Comparison of ENCODE assay signal across 8 mouse cellular contexts in the genomic region with DNA sequence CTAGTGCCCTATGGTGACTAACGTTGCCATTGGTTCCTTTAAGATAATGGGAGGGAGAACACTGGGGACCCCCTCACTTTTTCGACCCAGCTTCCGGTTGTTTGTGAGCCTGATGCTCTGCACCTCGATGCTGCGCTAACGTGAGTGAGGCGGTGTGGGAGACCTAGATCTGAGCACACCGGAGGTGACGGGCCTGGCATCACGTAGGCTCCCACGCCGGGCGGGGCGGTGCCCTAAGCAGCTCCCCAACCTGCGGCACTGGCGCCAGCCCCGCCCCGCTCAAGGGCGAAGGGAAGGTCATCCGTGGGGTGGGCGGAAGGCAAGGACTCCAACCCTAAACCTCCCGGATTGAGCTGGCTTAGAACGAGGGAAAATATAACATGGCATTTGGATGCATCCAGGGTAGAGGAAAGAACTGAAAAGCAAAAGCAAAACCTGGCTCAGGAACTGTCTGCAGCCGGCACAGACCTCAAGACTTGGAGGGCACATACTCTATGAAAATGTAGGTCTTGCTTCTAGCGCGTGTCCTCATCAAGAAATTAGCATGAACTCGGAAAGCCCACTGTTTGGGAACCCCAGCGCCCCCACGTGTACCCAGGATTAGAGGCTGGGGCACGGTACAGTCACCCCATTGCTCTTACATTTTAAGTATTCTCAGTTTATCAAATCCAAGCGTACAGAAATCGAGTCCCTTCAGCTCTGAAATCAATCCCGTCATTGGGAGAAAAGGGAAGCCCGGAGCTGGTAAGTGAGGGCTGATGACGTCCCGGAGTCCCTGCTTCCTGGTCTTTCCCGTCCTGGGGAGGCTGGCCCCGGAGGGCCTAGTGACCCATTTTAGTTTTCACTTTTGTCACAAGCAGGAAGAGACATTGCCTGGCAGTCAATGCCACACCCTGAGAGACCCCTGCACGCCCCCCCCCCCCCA. TPM values are rescaled to one million over a fixed set of nuclear protein-coding genes. Genes with fewer than 3 reads are reported as not detected.
DNase-seq lines count a peak whose midpoint lies in the region; ATAC-seq and TF ChIP-seq lines count a peak whose summit lies in the region.

No protein-coding gene starts in this region.

- H3K27me3 ChIP-seq in C2C12 (ENCODE audit: control insufficient read depth, insufficient read depth, insufficient read length) (no peaks in the 10 kb centered on the region), myocyte (ENCODE audit: control insufficient read depth, insufficient read depth, insufficient read length) (no peaks in the 10 kb centered on the region)
- H3K27me3 ChIP-seq in heart, embryonic 12.5 days (replicated peaks): no peaks in the 10 kb centered on the region
- H3K27me3 ChIP-seq in kidney, embryonic 16.5 days (ENCODE audit: insufficient read depth, low read length): no peaks in the 10 kb centered on the region
- H3K27me3 ChIP-seq in liver, embryonic 13.5 days: no peaks in the 10 kb centered on the region
- no peaks in the 10 kb centered on the region for H3K27me3 ChIP-seq in stomach, embryonic 15.5 days (replicated peaks)

- peak overlapping the region; percentile 93 for H3K9ac ChIP-seq in heart, embryonic 12.5 days
- H3K9ac ChIP-seq in kidney, embryonic 16.5 days (replicated peaks; ENCODE audit: low read length): peak overlapping the region; percentile 66
- H3K9ac ChIP-seq in liver, embryonic 13.5 days: peak overlapping the region; percentile 70
- H3K9ac ChIP-seq in stomach, embryonic 15.5 days: peak overlapping the region; percentile 32; the same call in 1 of the 2 replicates

- H3K36me3 ChIP-seq in C2C12 (ENCODE audit: control insufficient read depth, insufficient read depth) (no peaks in the 10 kb centered on the region), myocyte (ENCODE audit: control insufficient read depth, insufficient read depth) (no peaks in the 10 kb centered on the region)
- H3K36me3 ChIP-seq in heart, embryonic 12.5 days: 0 out of 2 replicates have a peak, but pooled peaks cover 5% of the 10 kb centered on the region
- H3K36me3 ChIP-seq in kidney, embryonic 16.5 days (ENCODE audit: insufficient read depth, low read length): no peaks in the 10 kb centered on the region
- no peaks in the 10 kb centered on the region for H3K36me3 ChIP-seq in liver, embryonic 13.5 days
- no peaks in the 10 kb centered on the region for H3K36me3 ChIP-seq in stomach, embryonic 15.5 days

- peak overlapping the region; percentile 98 for H3K4me2 ChIP-seq in heart, embryonic 12.5 days
- peak overlapping the region; percentile 99 for H3K4me2 ChIP-seq in kidney, embryonic 16.5 days (replicated peaks; ENCODE audit: low read depth, low read length)
- peak overlapping the region; percentile 98 for H3K4me2 ChIP-seq in liver, embryonic 13.5 days
- peak overlapping the region; percentile 91 for H3K4me2 ChIP-seq in myocyte (ENCODE audit: low read depth)
- peak overlapping the region; percentile 95 for H3K4me2 ChIP-seq in stomach, embryonic 15.5 days

- H3K9me3 ChIP-seq in heart, embryonic 12.5 days (replicated peaks): no peaks in the 10 kb centered on the region
- H3K9me3 ChIP-seq in kidney, embryonic 16.5 days (ENCODE audit: low read length): no peaks in the 10 kb centered on the region
- H3K9me3 ChIP-seq in liver, embryonic 13.5 days (replicated peaks): no peaks in the 10 kb centered on the region
- H3K9me3 ChIP-seq in stomach, embryonic 15.5 days: no peaks in the 10 kb centered on the region

- H3K79me3 ChIP-seq in C2C12 (ENCODE audit: low read depth): no peaks in the 10 kb centered on the region

- no peak for TF ChIP-seq CTCF in C2C12 (IDR thresholded peaks at IDR 0.05; ENCODE audit: control insufficient read depth, insufficient read depth, insufficient read length)

- WGBS in heart, embryonic 12.5 days: under 1% methylated on average over 39 of the region's 39 CpGs
- WGBS in kidney, embryonic 16.5 days: 1% methylated on average over 39 of the region's 39 CpGs
- WGBS in liver, embryonic 13.5 days (ENCODE audit: insufficient replicate concordance): under 1% methylated on average over 39 of the region's 39 CpGs
- WGBS in stomach, embryonic 15.5 days: 1% methylated on average over 39 of the region's 39 CpGs

- H3K4me3 ChIP-seq in C2C12 (ENCODE audit: insufficient read depth, poor library complexity, severe bottlenecking) (peak overlapping the region; percentile 37), myocyte (peak overlapping the region; percentile 81)
- peak overlapping the region; percentile 84 for H3K4me3 ChIP-seq in heart, embryonic 12.5 days
- peak overlapping the region; percentile 63 for H3K4me3 ChIP-seq in kidney, embryonic 16.5 days (ENCODE audit: low read length)
- H3K4me3 ChIP-seq in liver, embryonic 13.5 days (replicated peaks): peak overlapping the region; percentile 67
- peak overlapping the region; percentile 57 for H3K4me3 ChIP-seq in stomach, embryonic 15.5 days (replicated peaks)

- peaks cover 23% of the 10 kb centered on the region for H3K4me1 ChIP-seq in heart, embryonic 12.5 days (replicated peaks)
- H3K4me1 ChIP-seq in kidney, embryonic 16.5 days (ENCODE audit: insufficient read depth, low read length): peaks cover 17% of the 10 kb centered on the region; the same call in 1 of the 2 replicates
- H3K4me1 ChIP-seq in liver, embryonic 13.5 days (replicated peaks): peaks cover 28% of the 10 kb centered on the region
- peaks cover 8% of the 10 kb centered on the region; the same call in 1 of the 2 replicates for H3K4me1 ChIP-seq in stomach, embryonic 15.5 days

- H3ac ChIP-seq in C2C12 (ENCODE audit: control insufficient read depth, insufficient read length, low read depth) (peak overlapping the region; percentile 56), myocyte (ENCODE audit: control insufficient read depth, insufficient read length) (no peak overlapping the region)

- H3K79me2 ChIP-seq in C2C12 (ENCODE audit: control insufficient read depth, insufficient read depth) (no peaks in the 10 kb centered on the region), myocyte (ENCODE audit: control insufficient read depth, insufficient read depth) (peaks cover 25% of the 10 kb centered on the region)

- ATAC-seq in heart, embryonic 12.5 days (ENCODE audit: insufficient number of reproducible peaks, low FRiP score): peak; percentile 78
- ATAC-seq in kidney, embryonic 16.5 days (ENCODE audit: low FRiP score, low TSS enrichment): peak; percentile 52
- peak; percentile 67 for ATAC-seq in liver, embryonic 13.5 days (ENCODE audit: low read depth)
- peak; percentile 62 for ATAC-seq in stomach, embryonic 15.5 days (ENCODE audit: insufficient read depth, low FRiP score, low read depth)

- peak; percentile 16 for DNase-seq in adipocyte (ENCODE audit: low spot score)
- DNase-seq in embryo, embryonic 10 days (ENCODE audit: low spot score): peak; percentile 39
- DNase-seq in liver, embryonic 13.5 days: peak; percentile 64

- TF ChIP-seq POLR2A in myocyte (IDR thresholded peaks at IDR 0.05; ENCODE audit: insufficient read length, low read depth): peak; percentile 36

- H3K27ac ChIP-seq in heart, embryonic 12.5 days (ENCODE audit: poor library complexity, severe bottlenecking): peak overlapping the region; percentile 87
- no peak overlapping the region for H3K27ac ChIP-seq in kidney, embryonic 16.5 days (ENCODE audit: low read length)
- H3K27ac ChIP-seq in liver, embryonic 13.5 days: no peak overlapping the region
- peak overlapping the region; percentile 4; the same call in 1 of the 2 replicates for H3K27ac ChIP-seq in stomach, embryonic 15.5 days

TF ChIP-seq in C2C12, 6 proteins besides CTCF, POLR2A, EP300 and RAD21:
- TF ChIP-seq MAX (IDR thresholded peaks at IDR 0.05): no peak
- TF ChIP-seq USF1 (IDR thresholded peaks at IDR 0.05; ENCODE audit: low read depth): no peak
- TF ChIP-seq CEBPB (IDR thresholded peaks at IDR 0.05; ENCODE audit: low read depth): no peak
- TF ChIP-seq FOSL1 (IDR thresholded peaks at IDR 0.05; ENCODE audit: insufficient read depth, low read length, poor library complexity, severe bottlenecking): no peak
- no peak for TF ChIP-seq MYOD1 (IDR thresholded peaks at IDR 0.05; ENCODE audit: control insufficient read depth, insufficient read length, low read depth)
- no peak for TF ChIP-seq MYOG (IDR thresholded peaks at IDR 0.05; ENCODE audit: control insufficient read depth, extremely low read depth, insufficient read length)

TF ChIP-seq in myocyte, 11 proteins besides CTCF, POLR2A, EP300 and RAD21:
- TF ChIP-seq E2F4 (IDR thresholded peaks at IDR 0.05; ENCODE audit: insufficient read depth) (no peak), USF1 (IDR thresholded peaks at IDR 0.05; ENCODE audit: low read depth) (no peak), SRF (IDR thresholded peaks at IDR 0.05; ENCODE audit: control insufficient read depth, insufficient read length, low read depth) (no peak), TCF12 (IDR thresholded peaks at IDR 0.05; ENCODE audit: insufficient read depth, poor library complexity, severe bottlenecking) (no peak), MYOG (IDR thresholded peaks at IDR 0.05; ENCODE audit: control insufficient read depth in 1 of 3, insufficient read depth in 1 of 3, insufficient read length in 2 of 3, low read depth in 2 of 3) (no peak), MYOD1 (IDR thresholded peaks at IDR 0.05; ENCODE audit: control insufficient read depth in 1 of 3, insufficient read length in 2 of 3, low read depth in 2 of 3) (no peak), POLR2AphosphoS2 (IDR thresholded peaks at IDR 0.05; ENCODE audit: insufficient read length, low read depth) (no peak), REST (IDR thresholded peaks at IDR 0.05; ENCODE audit: insufficient read depth, insufficient read length) (no peak), MAX (IDR thresholded peaks at IDR 0.05; ENCODE audit: low read depth) (no peak), TCF3 (IDR thresholded peaks at IDR 0.05; ENCODE audit: insufficient read length, low read depth) (no peak), CEBPB (IDR thresholded peaks at IDR 0.05; ENCODE audit: insufficient read depth, poor library complexity, severe bottlenecking) (no peak)

RNA-seq across cellular contexts. Expression of a gene that starts 1.2 kb away (rescaled TPM):
- polyA plus RNA-seq in C2C12 (2012; fragmentation: generic; extraction: Trizol): 38.7 TPM
- 193 and 196 TPM in 2 replicates for polyA plus RNA-seq in heart, embryonic 12.5 days (2016; fragmentation: Nextera tagmentation; extraction: Ambion mirVana)
- polyA plus RNA-seq in kidney, embryonic 16.5 days (2015; fragmentation: Nextera tagmentation; extraction: Ambion mirVana): 34.4 and 37.8 TPM in 2 replicates
- polyA plus RNA-seq in liver, embryonic 13.5 days (2015; fragmentation: Nextera tagmentation; extraction: Ambion mirVana): 6.2 and 7.9 TPM in 2 replicates
- 74.9 TPM for polyA plus RNA-seq in myocyte (2012; fragmentation: generic; extraction: Trizol)
- polyA plus RNA-seq in stomach, embryonic 15.5 days (2015; fragmentation: Nextera tagmentation; extraction: Ambion mirVana): 39.8 and 51.2 TPM in 2 replicates

Comparison
In these comparisons a context has a peak if more than half of its experiments do, and no peak if none do; other contexts are left out.
1. H3K27ac ChIP-seq: peak in heart, embryonic 12.5 days (single experiment) and stomach, embryonic 15.5 days (single experiment); none in kidney, embryonic 16.5 days (single experiment) and liver, embryonic 13.5 days (single experiment).
2. H3K9ac ChIP-seq: peak in every context shown above with its lines; median percentile 93 in heart, embryonic 12.5 days; 70 in liver, embryonic 13.5 days; 66 in kidney, embryonic 16.5 days; 32 in stomach, embryonic 15.5 days.
3. Peak in every context shown above with its lines, with median percentiles within 50 percentile points of each other: H3K4me3 ChIP-seq, DNase-seq, ATAC-seq and H3K4me2 ChIP-seq.